Mouse (Mus musculus): ENCODE measurements at regions not wholly inside any gene's neighbourhood (a gene's known extent, or its start where the extent isn't known, plus 50 kb on each side); places are given as distances from the start of the nearest gene placed in this dataset.
A peak's percentile ranks its signal among the peaks of the same experiment; 100 is the strongest.

DNA sequence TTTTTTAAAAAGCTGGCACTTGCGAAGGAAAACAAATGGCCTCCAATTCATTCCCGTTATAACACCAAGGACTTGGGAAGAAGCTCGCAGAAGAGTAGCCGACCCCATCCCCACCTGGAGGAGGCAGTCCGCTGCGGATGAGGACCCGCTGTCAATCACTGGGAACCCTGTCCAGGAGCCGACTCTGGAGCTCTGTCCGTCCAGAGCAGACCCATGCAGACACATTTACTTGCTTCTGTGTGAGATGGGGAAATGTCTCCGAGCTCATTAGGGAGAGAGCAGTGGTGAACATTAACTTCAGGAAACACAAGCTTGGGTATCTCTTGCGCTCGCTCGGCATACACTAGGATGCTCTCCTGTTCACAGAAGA is 50.5 kb upstream of the Tmem132d start:
- peak in 1 of 2 experiments; percentile 2 for DNase-seq (ENCODE audit: low spot score in 2 of 2)

- DNase-seq (ENCODE audit: low spot score in 2 of 2): peak in 1 of 2 experiments; percentile 27
Observed at GRCm38 (mm10) chr5:128482617-128483440, 50.0 kb upstream of the Tmem132d start.

All from left cerebral cortex, adult 18-20 months (tissue).